Mouse (Mus musculus): ENCODE measurements around the gene Adgrv1. TPM values are rescaled to one million over a fixed set of nuclear protein-coding genes. Genes with fewer than 3 reads are reported as not detected.

The Adgrv1 gene
- polyA plus RNA-seq, 2 experiments, result 0.55 to 0.96 TPM

DNA sequence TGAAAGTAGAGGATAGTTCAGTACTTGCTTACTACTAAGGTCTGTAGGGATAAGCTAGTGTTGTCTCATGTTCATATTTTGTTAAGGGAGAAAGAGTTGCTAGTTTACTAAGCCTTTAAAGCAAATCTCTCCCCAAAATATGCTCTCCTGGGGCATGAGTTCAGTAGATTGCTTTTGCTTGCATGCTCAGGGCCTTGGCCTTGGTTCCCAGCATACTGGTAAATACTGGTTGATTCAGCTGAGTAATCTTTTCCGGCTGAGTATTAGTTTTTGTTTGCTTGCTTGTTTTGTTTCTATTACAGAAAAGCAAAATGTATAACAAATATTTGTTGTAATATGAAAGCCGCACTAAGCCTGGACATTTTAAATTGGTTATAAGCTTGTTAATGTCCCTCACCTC is 422.4 kb downstream of the Adgrv1 start:
- no peaks in the 10 kb centered on the region for H3K36me3 ChIP-seq (ENCODE audit: control insufficient read depth, insufficient read depth, low read length)
- no peak overlapping the region for H3K4me3 ChIP-seq (replicated peaks; ENCODE audit: low read length)
- H3K27me3 ChIP-seq (ENCODE audit: control insufficient read depth, insufficient read depth, low read length), result no peaks in the 10 kb centered on the region
- H3K27ac ChIP-seq (replicated peaks; ENCODE audit: low read depth, low read length), result no peak overlapping the region
- H3K4me1 ChIP-seq (ENCODE audit: control insufficient read depth, insufficient read depth, low read length), result no peaks in the 10 kb centered on the region
- H3K4me2 ChIP-seq (replicated peaks; ENCODE audit: low read depth, low read length, severe bottlenecking), result no peak overlapping the region
- ATAC-seq (ENCODE audit: low FRiP score, low read depth) (no peak), DNase-seq (ENCODE audit: low spot score) (no peak)
- no peaks in the 10 kb centered on the region for H3K9me3 ChIP-seq (ENCODE audit: control insufficient read depth, low read length)
- WGBS, result 92% methylated on average over 2 of the region's 2 CpGs
- no peak for TF ChIP-seq POLR2A (IDR thresholded peaks at IDR 0.05; ENCODE audit: borderline replicate concordance, extremely low read depth, insufficient read depth, insufficient read length)
- no peak overlapping the region for H3K9ac ChIP-seq (ENCODE audit: low read depth, low read length, severe bottlenecking)

DNA sequence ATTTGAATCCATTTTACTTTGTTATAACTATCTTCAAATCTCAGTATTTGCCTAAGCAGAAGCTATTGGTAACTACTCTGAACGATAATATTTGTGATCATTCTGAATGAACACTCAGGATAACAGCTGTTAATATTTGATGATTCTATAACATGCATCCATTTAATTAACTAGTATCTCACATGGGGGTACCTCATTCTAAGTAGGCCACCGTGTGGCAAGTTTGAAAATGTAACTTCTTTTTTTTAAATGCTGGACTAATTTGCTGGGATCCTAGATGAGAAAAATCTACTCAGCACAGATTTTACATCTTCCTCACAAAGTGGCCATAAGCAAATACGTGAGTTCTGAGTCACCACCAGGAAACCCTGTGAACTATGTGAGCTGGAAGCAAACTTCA is 423.1 kb downstream of the Adgrv1 start:
- Histone ChIP-seq H3K4me2 (replicated peaks; ENCODE audit: low read depth, low read length, severe bottlenecking) (no peak overlapping the region), H3K27ac (replicated peaks; ENCODE audit: low read depth, low read length) (no peak overlapping the region), H3K9ac (ENCODE audit: low read depth, low read length, severe bottlenecking) (no peak overlapping the region), H3K9me3 (ENCODE audit: control insufficient read depth, low read length) (no peaks in the 10 kb centered on the region), H3K27me3 (ENCODE audit: control insufficient read depth, insufficient read depth, low read length) (no peaks in the 10 kb centered on the region), H3K36me3 (ENCODE audit: control insufficient read depth, insufficient read depth, low read length) (no peaks in the 10 kb centered on the region), H3K4me3 (replicated peaks; ENCODE audit: low read length) (no peak overlapping the region), H3K4me1 (ENCODE audit: control insufficient read depth, insufficient read depth, low read length) (no peaks in the 10 kb centered on the region)
- DNase-seq (ENCODE audit: low spot score), result no peak
- WGBS, result 83% methylated on average over 3 of the region's 3 CpGs
- ATAC-seq (ENCODE audit: low FRiP score, low read depth), result no peak
- TF ChIP-seq POLR2A (IDR thresholded peaks at IDR 0.05; ENCODE audit: borderline replicate concordance, extremely low read depth, insufficient read depth, insufficient read length), result no peak

DNA sequence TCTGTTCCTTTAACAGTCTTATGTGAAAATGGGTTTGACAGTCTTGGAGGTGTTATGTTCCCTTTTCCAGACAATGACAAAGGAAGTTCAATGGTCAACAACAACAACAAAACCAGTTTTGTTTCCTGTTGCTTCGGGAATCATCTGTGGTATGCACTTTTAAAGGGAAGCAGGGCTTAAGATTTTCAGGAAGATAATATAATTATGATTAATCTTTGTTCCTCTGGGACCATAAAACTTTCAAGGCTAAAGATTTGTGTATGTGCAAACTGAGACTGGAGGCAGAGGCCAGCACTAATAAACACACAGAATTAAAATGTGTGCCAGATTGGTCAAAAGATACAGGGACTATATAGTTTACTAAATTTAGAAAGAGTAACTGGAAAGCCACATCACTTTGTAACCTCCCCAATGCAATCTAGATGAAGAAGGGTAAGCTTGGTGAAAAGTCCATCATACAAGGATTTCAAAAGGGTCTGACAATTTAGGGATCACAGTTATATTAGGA is 424.8 kb downstream of the Adgrv1 start:
- no peaks in the 10 kb centered on the region for H3K9me3 ChIP-seq (ENCODE audit: control insufficient read depth, low read length)
- TF ChIP-seq POLR2A (IDR thresholded peaks at IDR 0.05; ENCODE audit: borderline replicate concordance, extremely low read depth, insufficient read depth, insufficient read length), result no peak
- H3K4me2 ChIP-seq (replicated peaks; ENCODE audit: low read depth, low read length, severe bottlenecking), result no peak overlapping the region
- DNase-seq (ENCODE audit: low spot score) (no peak), ATAC-seq (ENCODE audit: low FRiP score, low read depth) (no peak)
- no peaks in the 10 kb centered on the region for H3K4me1 ChIP-seq (ENCODE audit: control insufficient read depth, insufficient read depth, low read length)
- 38% methylated on average over 1 of the region's 1 CpGs for WGBS
- no peak overlapping the region for H3K4me3 ChIP-seq (replicated peaks; ENCODE audit: low read length)
- no peak overlapping the region for H3K9ac ChIP-seq (ENCODE audit: low read depth, low read length, severe bottlenecking)
- H3K36me3 ChIP-seq (ENCODE audit: control insufficient read depth, insufficient read depth, low read length), result no peaks in the 10 kb centered on the region
- no peaks in the 10 kb centered on the region for H3K27me3 ChIP-seq (ENCODE audit: control insufficient read depth, insufficient read depth, low read length)
- H3K27ac ChIP-seq (replicated peaks; ENCODE audit: low read depth, low read length), result no peak overlapping the region

DNA sequence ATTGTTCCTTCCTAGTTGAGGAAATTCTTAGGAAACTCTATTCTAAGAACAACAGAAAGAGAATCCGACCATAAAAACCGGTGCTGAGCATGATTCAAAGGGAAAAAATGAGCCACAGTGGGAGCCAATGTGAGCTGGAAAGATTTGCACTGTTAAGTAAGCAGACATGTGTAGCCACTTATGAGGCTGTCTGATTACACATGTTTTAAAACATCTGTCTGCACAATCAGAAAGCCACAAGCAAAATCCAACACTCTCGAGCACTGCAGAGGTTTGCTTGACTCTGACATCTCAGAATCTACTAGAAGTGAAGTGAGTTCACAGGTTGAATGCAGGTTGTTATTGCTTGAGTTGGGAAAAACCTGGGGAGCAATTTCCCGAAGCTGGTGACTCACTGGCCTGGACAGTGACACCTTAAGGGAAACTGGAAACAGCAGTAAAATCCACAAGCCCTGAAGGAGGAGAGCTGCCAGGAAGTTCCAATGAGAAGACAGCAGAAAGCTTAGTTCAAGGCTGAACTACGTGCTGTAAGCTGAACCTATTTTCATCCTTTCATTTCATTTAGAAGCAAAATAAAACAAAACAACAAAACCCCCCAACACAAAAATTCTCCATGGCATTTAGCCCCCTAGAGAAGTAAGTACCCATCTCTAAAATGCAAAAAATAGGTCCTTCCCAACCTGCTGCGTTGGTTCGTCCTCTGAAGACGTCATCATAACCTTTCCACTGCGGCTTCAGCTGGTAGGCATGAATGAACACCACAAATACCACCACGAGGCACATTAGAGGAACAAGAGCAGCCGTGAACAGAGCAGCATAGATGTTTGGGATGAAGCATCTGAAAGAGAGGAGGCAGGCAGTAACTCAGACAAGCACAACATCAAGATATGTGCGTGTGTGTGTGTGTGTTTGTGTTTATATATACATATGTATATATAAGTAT is 450.7 kb downstream of the Adgrv1 start:
- no peak for TF ChIP-seq POLR2A (IDR thresholded peaks at IDR 0.05; ENCODE audit: borderline replicate concordance, extremely low read depth, insufficient read depth, insufficient read length)
- Histone ChIP-seq H3K4me3 (replicated peaks; ENCODE audit: low read length) (no peak overlapping the region), H3K27ac (replicated peaks; ENCODE audit: low read depth, low read length) (peak overlapping the region; percentile 52; the same call in 1 of the 2 replicates), H3K4me1 (ENCODE audit: control insufficient read depth, insufficient read depth, low read length) (peaks cover 15% of the 10 kb centered on the region), H3K36me3 (ENCODE audit: control insufficient read depth, insufficient read depth, low read length) (no peaks in the 10 kb centered on the region), H3K27me3 (ENCODE audit: control insufficient read depth, insufficient read depth, low read length) (no peaks in the 10 kb centered on the region), H3K9ac (ENCODE audit: low read depth, low read length, severe bottlenecking) (no peak overlapping the region), H3K4me2 (replicated peaks; ENCODE audit: low read depth, low read length, severe bottlenecking) (no peak overlapping the region), H3K9me3 (ENCODE audit: control insufficient read depth, low read length) (no peaks in the 10 kb centered on the region)
- DNase-seq (ENCODE audit: low spot score) (peak; percentile 75), ATAC-seq (ENCODE audit: low FRiP score, low read depth) (peak; percentile 81)
- WGBS, result 53% methylated on average over 12 of the region's 12 CpGs

DNA sequence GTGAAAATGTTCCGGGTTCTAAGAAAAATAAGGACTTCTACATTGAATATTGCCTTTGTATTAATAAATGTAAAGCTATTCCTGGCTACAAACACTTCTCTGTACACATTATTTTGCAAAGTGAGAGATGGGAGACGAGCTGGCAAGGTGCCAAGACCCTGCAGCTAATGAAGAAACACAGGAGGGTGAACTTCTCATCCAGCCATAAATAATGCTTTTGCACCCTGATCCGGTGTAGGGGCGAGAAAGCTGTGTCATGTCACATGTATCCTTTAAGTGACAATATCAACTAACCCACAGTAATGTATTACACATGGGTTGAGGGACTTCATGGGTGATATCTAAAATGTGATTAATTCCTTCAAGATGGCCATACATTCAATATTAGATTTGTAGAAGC is 451.5 kb downstream of the Adgrv1 start:
- Histone ChIP-seq H3K4me3 (replicated peaks; ENCODE audit: low read length) (no peak overlapping the region), H3K27me3 (ENCODE audit: control insufficient read depth, insufficient read depth, low read length) (no peaks in the 10 kb centered on the region), H3K4me1 (ENCODE audit: control insufficient read depth, insufficient read depth, low read length) (peaks cover 15% of the 10 kb centered on the region), H3K36me3 (ENCODE audit: control insufficient read depth, insufficient read depth, low read length) (no peaks in the 10 kb centered on the region), H3K9ac (ENCODE audit: low read depth, low read length, severe bottlenecking) (no peak overlapping the region), H3K9me3 (ENCODE audit: control insufficient read depth, low read length) (no peaks in the 10 kb centered on the region), H3K4me2 (replicated peaks; ENCODE audit: low read depth, low read length, severe bottlenecking) (no peak overlapping the region), H3K27ac (replicated peaks; ENCODE audit: low read depth, low read length) (0 out of 2 replicates have a peak overlapping the region, but pooled peaks have one; percentile 52)
- 49% methylated on average over 4 of the region's 4 CpGs for WGBS
- ATAC-seq (ENCODE audit: low FRiP score, low read depth) (0 out of 2 replicates have a peak, but pooled peaks have one; percentile 9), DNase-seq (ENCODE audit: low spot score) (peak; percentile 8)
- no peak for TF ChIP-seq POLR2A (IDR thresholded peaks at IDR 0.05; ENCODE audit: borderline replicate concordance, extremely low read depth, insufficient read depth, insufficient read length)
